In genomic region chr11:59159099-59159498, GRCm38 (mm10) we compare ENCODE assay signal across 23 mouse cellular contexts. TPM values are rescaled to one million over a fixed set of nuclear protein-coding genes. Genes with fewer than 3 reads are reported as not detected.
"Had no signal": no experiment of that assay in that cellular context is flagged by ENCODE, and none has a peak within 500 bp of the region (broad histone marks: within the 10 kb centered on the region; RNA-seq: fewer than 3 reads in every experiment).

No protein-coding gene starts in this region.

- H3K9ac ChIP-seq: liver, postnatal 0 days; lung, embryonic 15.5 days; midbrain, embryonic 12.5 days; neural tube, embryonic 13.5 days; stomach, embryonic 15.5 days had no signal

- H3K9me3 ChIP-seq: lung, embryonic 15.5 days; midbrain, embryonic 10.5 days; midbrain, embryonic 12.5 days; neural tube, embryonic 13.5 days; neural tube, embryonic 15.5 days; stomach, embryonic 15.5 days had no signal

- H3K4me3 ChIP-seq: lung, embryonic 15.5 days; midbrain, embryonic 10.5 days; midbrain, embryonic 12.5 days; myocyte; neural tube, embryonic 13.5 days; neural tube, embryonic 15.5 days; stomach, embryonic 15.5 days had no signal

- DNase-seq: liver, postnatal 0 days; lung, adult 2 months; lung, postnatal 4 days; midbrain, embryonic 14.5 days; retina, postnatal 1 day; right cerebral cortex, adult 18-20 months; right cerebral cortex, postnatal 25 days; right cerebral cortex, postnatal 4 days; spleen, adult 18-20 months; thymus, adult 18-20 months; thymus, postnatal 14 days; thymus, postnatal 36 days had no signal

- H3K27ac ChIP-seq: lung, embryonic 15.5 days; midbrain, embryonic 10.5 days; midbrain, embryonic 12.5 days; neural tube, embryonic 13.5 days; neural tube, embryonic 15.5 days; stomach, embryonic 15.5 days had no signal

- H3K27me3 ChIP-seq: lung, embryonic 15.5 days; midbrain, embryonic 12.5 days; neural tube, embryonic 13.5 days; neural tube, embryonic 15.5 days; stomach, embryonic 15.5 days had no signal

- ATAC-seq: liver, postnatal 0 days; lung, postnatal 0 days; midbrain, embryonic 16.5 days had no signal

- H3K4me2 ChIP-seq: lung, embryonic 15.5 days; midbrain, embryonic 12.5 days; neural tube, embryonic 13.5 days; neural tube, embryonic 15.5 days; stomach, embryonic 15.5 days had no signal

RNA-seq across cellular contexts. Expression of gene Obscn, which starts 22.9 kb away (rescaled TPM):
- total RNA-seq: megakaryocyte, adult 5-6 weeks had no signal

RNA-seq across cellular contexts. Expression of gene Gjc2, which starts 23.9 kb away (rescaled TPM):
- total RNA-seq: megakaryocyte, adult 5-6 weeks had no signal
- polyA plus RNA-seq: midbrain, embryonic 10.5 days; neural tube, embryonic 11.5 days had no signal
